Mouse (Mus musculus): Measurements from ENCODE around the gene Wdr66.

Wdr66 gene

GRCm38 (mm10) chr5:123313851-123314380 lies 62.0 kb downstream of the Wdr66 start:
- no peak for DNase-seq (ENCODE audit: low spot score in 2 of 2)

GRCm38 (mm10) chr5:123315219-123315866 lies 63.4 kb downstream of the Wdr66 start:
- peak in 1 of 2 experiments; percentile 27 for DNase-seq (ENCODE audit: low spot score in 2 of 2)

GRCm38 (mm10) chr5:123317992-123318391 lies 66.1 kb downstream of the Wdr66 start:
- DNase-seq (ENCODE audit: low spot score in 2 of 2), result no peak

DNA sequence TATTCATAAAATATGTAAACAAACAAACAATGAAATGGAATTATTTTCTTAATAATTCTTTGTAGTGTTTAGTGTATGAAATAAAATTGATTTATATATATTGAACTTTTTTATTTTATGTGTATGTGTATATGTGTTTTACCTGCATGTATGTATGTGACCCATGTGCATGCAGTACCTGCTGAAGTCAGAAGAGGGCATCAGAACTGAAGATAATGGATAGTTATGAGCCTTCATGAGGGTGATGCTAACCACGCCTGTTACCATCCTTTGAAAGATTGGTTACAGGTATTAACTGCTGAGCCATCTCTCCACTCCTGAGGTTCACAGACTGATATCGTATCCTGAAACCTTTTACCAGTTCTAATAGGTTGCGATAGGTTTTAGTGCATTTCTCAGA lies 68.2 kb downstream of the Wdr66 start:
- DNase-seq (ENCODE audit: low spot score in 2 of 2), result no peak

DNA sequence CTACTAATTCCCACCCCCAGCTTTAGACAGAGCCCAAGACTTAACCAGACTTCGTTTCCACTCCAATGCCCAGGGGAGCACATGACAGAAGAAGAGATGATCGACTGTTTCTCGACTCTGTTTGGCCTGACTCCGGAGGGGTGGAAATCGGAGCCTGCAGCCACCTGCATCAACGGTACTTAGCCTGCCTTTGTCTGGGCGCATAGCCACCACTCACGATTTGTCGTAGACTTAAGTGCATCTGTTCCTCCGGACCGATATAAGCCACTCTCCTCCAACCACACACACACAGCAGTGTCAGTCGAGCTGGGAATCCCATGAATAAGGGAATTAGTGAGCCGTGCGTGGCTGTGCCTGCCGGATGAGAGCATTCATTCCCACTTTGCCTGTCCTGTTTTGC lies 72.3 kb downstream of the Wdr66 start:
- DNase-seq (ENCODE audit: low spot score in 2 of 2), result no peak

GRCm38 (mm10) chr5:123326006-123326750 lies 74.3 kb downstream of the Wdr66 start:
- no peak for DNase-seq (ENCODE audit: low spot score in 2 of 2)

DNA sequence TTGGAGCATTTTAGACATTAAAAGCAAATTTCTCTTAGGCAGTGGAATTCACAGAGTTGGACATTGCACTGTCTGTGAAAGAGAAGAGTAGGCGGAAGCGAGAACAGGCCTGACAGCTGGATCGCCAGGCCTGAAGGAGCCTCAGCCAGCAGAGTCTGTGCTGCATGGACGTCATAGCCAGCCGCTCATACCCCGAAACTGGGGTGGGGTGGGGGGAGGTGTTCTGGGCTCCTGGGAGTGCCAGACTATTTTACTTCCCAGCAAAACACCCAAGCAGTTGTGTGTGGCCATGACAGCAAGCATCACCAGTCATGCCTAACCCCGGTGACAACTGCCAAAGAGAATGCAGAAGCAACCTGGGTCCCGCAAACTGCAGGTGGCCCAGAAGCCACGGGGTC lies 74.8 kb downstream of the Wdr66 start:
- peak in 1 of 2 experiments; percentile 36 for DNase-seq (ENCODE audit: low spot score in 2 of 2)

DNA sequence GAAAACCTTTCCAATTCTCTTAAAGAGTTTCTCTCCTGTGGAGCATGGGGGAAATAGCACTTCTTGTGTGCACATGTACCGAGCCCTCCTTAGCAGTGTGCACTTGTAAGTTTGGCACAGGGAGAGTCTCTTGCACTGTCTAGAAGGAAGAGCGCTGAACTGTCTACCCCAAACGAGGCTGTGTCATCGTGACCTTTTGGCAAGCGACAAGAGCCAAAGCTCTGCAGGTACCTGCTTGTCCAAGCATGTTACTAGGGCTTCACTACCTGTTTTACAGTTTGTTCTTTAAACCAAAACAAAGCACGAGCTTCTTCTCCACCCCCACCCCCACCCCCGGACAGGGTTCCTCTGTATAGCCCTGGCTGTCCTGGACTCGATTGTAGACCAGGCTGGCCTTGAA lies 75.8 kb downstream of the Wdr66 start:
- DNase-seq (ENCODE audit: low spot score in 2 of 2), result no peak

- no peak for DNase-seq (ENCODE audit: low spot score in 2 of 2)
Measured at GRCm38 (mm10) chr5:123333566-123333965, 81.7 kb downstream of the Wdr66 start.

- DNase-seq (ENCODE audit: low spot score in 2 of 2), result no peak
Measured at GRCm38 (mm10) chr5:123336205-123336961, 84.5 kb downstream of the Wdr66 start.

GRCm38 (mm10) chr5:123338463-123338862 lies 86.6 kb downstream of the Wdr66 start:
- no peak for DNase-seq (ENCODE audit: low spot score in 2 of 2)

- DNase-seq (ENCODE audit: low spot score in 2 of 2), result peak; percentile 73 to 79
Measured at GRCm38 (mm10) chr5:123343707-123344627, 92.1 kb downstream of the Wdr66 start, which contains the start of gene Bcl7a. Bcl7a (plus strand) TSS chr5:123343834.

DNA sequence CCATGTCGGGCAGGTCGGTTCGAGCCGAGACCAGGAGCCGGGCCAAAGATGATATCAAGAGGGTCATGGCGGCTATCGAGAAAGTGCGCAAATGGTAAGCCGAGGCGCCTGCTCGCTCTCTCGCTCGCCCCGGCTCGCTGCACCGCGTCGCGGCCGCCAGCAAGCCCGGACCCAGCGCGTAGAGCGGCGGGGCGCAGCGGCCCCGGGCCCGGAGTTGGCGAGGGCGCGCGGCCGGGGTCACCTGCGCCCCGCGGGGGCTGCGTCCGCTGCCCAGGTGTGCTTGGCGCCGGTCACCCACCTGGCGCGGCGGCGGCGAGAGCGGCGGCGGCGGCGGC lies 92.7 kb downstream of the Wdr66 start:
- DNase-seq (ENCODE audit: low spot score in 2 of 2), result no peak

DNA sequence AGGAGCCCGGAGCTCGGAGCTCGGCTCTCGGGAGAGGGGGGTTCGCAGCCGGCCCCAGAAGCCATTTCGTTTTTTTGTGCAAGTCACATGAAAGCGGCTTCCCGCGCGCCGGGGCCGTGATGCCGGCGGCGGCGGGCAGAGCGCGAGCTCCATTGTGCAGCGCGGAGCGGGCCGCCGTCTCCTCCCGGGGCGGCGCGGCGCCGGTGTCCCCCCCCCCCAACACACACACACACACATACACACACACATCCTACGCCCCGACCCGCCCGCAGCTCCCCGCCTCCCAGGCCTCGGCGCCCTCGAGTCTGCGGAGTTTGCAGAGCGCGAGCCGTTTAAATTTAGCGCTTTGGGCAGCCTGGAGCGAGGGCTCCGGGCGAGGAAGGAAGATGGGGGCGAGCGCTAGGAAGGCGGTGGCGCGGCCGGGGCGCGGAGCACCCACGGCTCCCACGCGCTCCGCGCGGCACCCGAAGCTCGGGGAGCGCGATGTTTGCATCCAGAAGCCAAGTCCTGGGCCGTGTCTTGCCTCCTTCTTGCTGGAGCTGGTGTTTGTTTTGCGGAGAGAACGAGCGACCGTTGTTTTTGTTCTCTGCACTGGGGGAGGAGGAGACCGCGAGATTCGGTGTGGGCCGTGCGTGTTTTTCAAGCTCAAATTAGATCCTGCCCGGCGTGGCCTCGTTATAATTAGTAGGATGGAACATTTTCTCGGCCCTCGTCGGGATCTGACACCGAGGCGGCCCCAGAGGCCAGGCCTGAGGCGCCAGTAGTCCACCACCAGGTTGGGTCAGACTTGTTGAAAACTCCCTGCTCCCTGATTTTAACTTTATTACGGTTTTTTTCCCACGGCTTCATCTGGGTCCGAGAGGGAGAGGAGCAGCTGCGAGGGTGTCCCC lies 93.3 kb downstream of the Wdr66 start:
- DNase-seq (ENCODE audit: low spot score in 2 of 2), result peak; percentile 18 to 44

GRCm38 (mm10) chr5:123345853-123346654 lies 94.2 kb downstream of the Wdr66 start:
- DNase-seq (ENCODE audit: low spot score in 2 of 2), result peak; percentile 21 to 38

DNA sequence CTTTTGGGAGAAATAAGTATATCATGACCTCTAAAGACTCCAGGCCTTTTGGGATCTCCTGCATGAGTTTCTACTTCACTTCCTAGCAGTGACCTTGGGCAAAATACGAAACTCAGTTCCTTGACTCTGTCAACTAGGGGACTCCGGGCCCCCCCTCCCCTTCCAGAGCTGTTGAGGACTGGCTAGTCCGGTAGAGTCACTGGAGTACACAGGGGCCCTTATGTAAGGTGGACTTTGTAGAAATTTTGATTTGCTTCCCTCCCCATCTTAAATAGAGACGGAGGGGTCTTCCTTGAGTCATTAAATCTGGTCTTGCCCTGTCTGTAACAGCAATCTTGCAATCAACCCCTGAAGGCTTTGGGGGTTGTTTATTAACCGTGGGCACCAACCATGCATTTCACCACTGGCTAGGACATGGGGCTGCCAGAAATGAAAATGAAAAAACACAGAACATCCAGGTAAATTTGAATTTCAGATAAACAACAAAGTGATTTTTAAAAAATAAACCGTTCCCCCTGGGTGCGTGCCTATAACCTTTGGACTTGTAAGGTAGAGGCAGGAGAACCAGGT lies 94.9 kb downstream of the Wdr66 start:
- no peak for DNase-seq (ENCODE audit: low spot score in 2 of 2)

DNA sequence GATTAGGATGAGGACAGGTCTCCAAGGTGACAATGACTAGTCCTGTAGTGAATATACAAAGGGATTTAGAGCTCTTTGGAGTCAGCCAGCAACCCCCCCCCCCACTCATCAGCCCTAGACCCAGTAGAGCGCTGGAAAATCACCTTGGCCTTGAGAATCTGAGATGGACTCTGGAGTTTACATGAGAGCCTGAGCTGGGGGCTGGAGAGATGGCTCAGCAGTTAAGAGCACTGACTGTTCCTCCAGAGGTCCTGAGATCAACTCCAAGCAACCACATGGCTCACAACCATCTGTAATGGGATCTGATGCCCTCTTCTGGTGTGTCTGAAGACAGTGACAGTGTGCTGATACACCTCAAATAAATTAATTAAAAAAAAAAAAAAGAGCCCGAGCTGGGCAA lies 96.1 kb downstream of the Wdr66 start:
- DNase-seq (ENCODE audit: low spot score in 2 of 2), result no peak

- DNase-seq (ENCODE audit: low spot score in 2 of 2), result peak in 1 of 2 experiments; percentile 19
Measured at GRCm38 (mm10) chr5:123350386-123350785, 98.5 kb downstream of the Wdr66 start.

GRCm38 (mm10) chr5:123355918-123356317 lies 104.0 kb downstream of the Wdr66 start:
- no peak for DNase-seq (ENCODE audit: low spot score in 2 of 2)
